Mouse (Mus musculus) testis, adult 2 months (tissue): ENCODE measurements around the gene Erp27.

Experiments used
- CTCF ChIP-seq: fragments of 200-500 bp; IDR thresholded peaks from 2 replicates; pipeline ENCODE4 v1.5.1; 2012; ENCODE audit warnings: low read depth, mild to moderate bottlenecking, inconsistent platforms, low read length, moderate library complexity; ENCODE audit not compliant: control insufficient read depth, insufficient read depth, insufficient replicate concordance
- POLR2A ChIP-seq: fragments of 200-500 bp; IDR thresholded peaks from 2 replicates; pipeline ENCODE4 v1.6.1; 2012; ENCODE audit warnings: low read depth, mild to moderate bottlenecking, inconsistent platforms, low read length, moderate library complexity; ENCODE audit not compliant: control insufficient read depth

DNA sequence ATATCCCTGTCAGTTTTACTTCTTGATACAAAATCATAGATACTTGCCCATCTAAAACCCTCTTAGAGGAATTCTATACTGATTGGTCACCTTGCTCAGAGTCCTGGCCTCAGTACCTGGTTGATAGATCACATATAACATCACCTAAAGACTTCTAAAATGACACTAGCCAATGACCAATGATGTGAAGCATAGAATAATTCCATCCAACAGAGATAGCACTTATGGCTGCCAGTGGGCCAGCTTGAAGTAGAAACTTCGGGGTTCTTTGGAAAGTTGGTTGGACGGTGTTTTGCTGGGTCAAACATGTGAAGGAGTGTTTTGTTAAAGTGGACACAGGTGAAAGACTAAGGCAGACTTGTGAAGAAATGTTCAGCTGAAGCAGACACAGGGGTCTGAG is 28.2 kb upstream of the Erp27 start:
- TF ChIP-seq CTCF = no peak
- no peak for TF ChIP-seq POLR2A
